Mouse (Mus musculus): ENCODE data around the gene Lrrc31. TPM values are rescaled to one million over a fixed set of nuclear protein-coding genes. Genes with fewer than 3 reads are reported as not detected.

Lrrc31 gene
- polyA plus RNA-seq, 1 experiment from 2014 or later = not detected

DNA sequence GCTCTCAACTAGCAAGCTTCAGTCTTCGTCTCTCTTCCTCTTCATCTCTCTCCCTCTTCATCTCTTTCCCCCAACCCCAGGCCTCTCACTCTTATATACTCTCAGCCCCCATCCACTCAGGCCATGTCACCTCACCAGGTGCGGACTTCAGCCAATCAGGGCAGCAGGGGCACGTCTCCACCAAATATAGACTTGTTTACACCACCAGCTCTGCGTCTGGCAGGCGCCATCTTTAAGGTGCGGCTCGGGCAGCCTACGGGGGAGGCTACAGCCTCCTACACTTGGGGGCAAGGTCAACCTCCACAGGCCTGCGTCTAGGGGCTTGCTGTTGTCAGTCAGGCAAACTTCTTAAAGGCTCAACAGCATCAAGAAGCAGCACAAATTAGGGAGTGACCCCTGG is 41.2 kb downstream of the Lrrc31 start:
- Histone ChIP-seq H3K36me3 (replicated peaks) (no peaks in the 10 kb centered on the region), H3K9me3 (no peaks in the 10 kb centered on the region), H3K4me1 (no peaks in the 10 kb centered on the region), H3K4me3 (no peak overlapping the region), H3K27ac (replicated peaks) (no peak overlapping the region), H3K27me3 (replicated peaks; ENCODE audit: low read depth, poor library complexity, severe bottlenecking) (no peaks in the 10 kb centered on the region)
- DNase-seq (ENCODE audit: low spot score) = no peak
- 85% methylated on average over 9 of the region's 9 CpGs for WGBS

DNA sequence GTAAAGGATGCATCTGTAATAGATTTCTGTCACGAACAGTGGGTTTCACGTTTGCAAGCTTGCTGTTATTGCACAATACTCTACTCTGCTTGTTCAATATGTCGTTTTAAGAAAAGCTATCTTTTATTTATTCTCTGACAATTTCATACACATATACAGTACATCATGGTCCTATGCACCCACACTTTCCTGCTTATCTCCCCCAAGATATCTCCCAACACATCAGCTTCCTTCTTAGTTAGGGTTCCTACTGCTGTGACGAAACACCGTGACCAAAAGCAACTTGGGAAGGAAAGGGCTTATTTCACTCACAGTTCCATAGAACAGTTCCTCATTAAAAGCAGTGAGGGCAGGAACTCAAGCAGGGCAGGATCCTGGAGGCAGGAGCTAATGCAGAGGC is 43.7 kb downstream of the Lrrc31 start:
- Histone ChIP-seq H3K4me1 (0 out of 2 replicates have a peak, but pooled peaks cover 3% of the 10 kb centered on the region), H3K4me3 (no peak overlapping the region), H3K27me3 (replicated peaks; ENCODE audit: low read depth, poor library complexity, severe bottlenecking) (peaks cover 11% of the 10 kb centered on the region), H3K36me3 (replicated peaks) (no peaks in the 10 kb centered on the region), H3K27ac (replicated peaks) (no peak overlapping the region), H3K9me3 (no peaks in the 10 kb centered on the region)
- WGBS = 84% methylated on average over 5 of the region's 5 CpGs
- DNase-seq (ENCODE audit: low spot score) = no peak

DNA sequence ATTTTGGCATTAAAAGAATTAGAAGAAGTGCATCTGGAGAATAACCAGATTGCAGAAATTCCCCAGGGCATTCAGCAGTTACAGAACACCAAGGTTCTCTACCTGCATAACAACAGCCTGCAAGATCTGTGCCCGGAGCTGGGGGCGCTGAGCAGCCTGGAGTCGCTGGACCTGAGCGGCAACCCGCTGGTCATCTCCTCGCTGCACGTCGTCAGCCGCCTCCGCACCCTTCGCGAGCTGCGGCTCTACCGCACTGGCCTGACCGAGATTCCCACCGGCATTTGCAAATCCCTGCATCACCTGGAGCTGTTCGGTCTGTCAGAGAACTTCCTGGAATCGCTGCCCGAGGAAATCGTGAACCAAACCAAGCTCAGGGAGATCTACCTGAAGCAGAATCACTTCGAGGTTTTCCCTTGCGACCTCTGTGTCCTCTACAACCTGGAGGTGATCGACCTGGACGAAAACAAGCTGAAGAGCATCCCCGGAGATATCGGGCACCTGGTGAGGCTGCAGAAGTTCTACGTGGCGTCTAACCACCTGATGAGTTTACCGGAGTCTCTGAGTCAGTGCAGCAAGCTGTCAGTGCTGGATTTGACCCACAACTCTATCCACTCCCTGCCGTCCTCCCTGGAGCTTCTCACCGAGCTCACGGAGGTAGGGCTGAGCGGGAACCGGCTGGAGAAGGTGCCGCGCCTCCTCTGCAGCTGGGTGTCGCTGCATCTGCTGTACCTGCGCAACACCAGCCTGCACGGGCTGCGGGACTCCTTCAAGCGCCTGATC is 49.4 kb downstream of the Lrrc31 start:
- DNase-seq (ENCODE audit: low spot score) = peak; percentile 57
- peaks cover 28% of the 10 kb centered on the region for H3K4me1 ChIP-seq
- no peak overlapping the region for H3K27ac ChIP-seq (replicated peaks)
- H3K27me3 ChIP-seq (replicated peaks; ENCODE audit: low read depth, poor library complexity, severe bottlenecking) = peaks cover 50% of the 10 kb centered on the region
- H3K4me3 ChIP-seq = peak overlapping the region; percentile 58
- H3K9me3 ChIP-seq = no peaks in the 10 kb centered on the region
- H3K36me3 ChIP-seq (replicated peaks) = no peaks in the 10 kb centered on the region
- WGBS = under 1% methylated on average over 41 of the region's 41 CpGs

DNA sequence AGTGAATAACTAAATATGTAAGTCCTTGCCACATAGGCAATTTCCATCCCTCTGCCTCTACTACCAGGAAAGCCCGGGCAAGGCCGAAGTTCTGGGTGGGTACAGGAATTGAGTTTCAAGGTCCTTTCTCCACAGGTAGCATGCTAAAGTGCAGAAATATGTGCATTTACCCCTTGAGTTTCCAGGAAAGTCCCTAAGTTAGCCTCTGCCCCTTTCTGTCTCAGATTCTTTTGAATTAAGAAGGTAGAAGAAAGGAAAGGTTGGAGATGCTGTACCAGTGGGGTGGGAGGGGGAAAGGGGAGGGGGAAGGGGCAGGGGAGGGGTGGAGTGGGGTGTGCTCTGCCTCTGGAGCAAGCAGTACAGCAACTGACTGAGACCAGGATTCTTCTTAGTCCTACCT is 51.2 kb downstream of the Lrrc31 start:
- 93% methylated on average over 2 of the region's 2 CpGs for WGBS
- Histone ChIP-seq H3K9me3 (no peaks in the 10 kb centered on the region), H3K27me3 (replicated peaks; ENCODE audit: low read depth, poor library complexity, severe bottlenecking) (peaks cover 50% of the 10 kb centered on the region), H3K4me3 (no peak overlapping the region), H3K27ac (replicated peaks) (no peak overlapping the region), H3K36me3 (replicated peaks) (no peaks in the 10 kb centered on the region), H3K4me1 (peaks cover 28% of the 10 kb centered on the region)
- no peak for DNase-seq (ENCODE audit: low spot score)

DNA sequence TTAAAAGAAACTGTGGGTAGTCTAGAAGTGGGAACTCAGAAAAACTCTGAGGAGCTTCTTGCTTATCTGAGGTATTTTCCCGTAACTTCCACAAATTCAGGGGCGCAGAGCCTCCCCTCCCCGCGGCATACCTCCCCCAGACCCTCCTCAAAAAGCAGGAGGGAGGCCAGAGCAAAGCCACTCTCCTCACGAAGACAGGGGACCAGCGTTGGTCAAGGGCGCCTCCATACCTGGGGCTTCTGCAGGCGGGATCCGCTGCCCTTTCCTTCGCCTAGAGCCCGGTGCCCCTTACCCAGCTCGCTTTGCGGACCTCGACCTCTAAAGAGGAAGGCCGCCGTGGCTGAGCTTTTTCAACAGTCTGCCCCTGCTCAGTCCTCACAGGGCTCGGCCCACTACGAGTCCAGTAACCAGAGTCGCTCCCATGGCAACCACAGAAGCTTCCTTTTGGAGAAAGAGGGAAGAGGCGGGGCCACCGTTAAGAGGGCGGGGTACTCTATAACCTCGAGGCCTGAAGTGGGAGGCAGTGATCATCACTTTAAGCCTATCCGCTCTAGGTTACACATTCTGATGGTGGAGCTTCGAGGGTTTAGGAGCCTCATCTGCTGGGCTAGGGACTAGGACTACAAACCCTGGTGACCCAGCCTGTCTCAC is 52.1 kb downstream of the Lrrc31 start, which contains the start of gene Lrrc34:
Gene Lrrc34 (minus strand): TSS at position 430 of the 651 bp plus-strand sequence.
- no peaks in the 10 kb centered on the region for H3K9me3 ChIP-seq
- peak within 1 kb of the TSS; percentile 58 for H3K4me3 ChIP-seq
- H3K4me1 ChIP-seq = peaks cover 28% of the 10 kb centered on the region
- H3K27ac ChIP-seq (replicated peaks) = peak within 1 kb of the TSS; percentile 68
- peak; percentile 85 for DNase-seq (ENCODE audit: low spot score)
- WGBS = 2% methylated on average over 25 of the region's 25 CpGs
- H3K27me3 ChIP-seq (replicated peaks; ENCODE audit: low read depth, poor library complexity, severe bottlenecking) = peaks cover 50% of the 10 kb centered on the region
- H3K36me3 ChIP-seq (replicated peaks) = no peaks in the 10 kb centered on the region

DNA sequence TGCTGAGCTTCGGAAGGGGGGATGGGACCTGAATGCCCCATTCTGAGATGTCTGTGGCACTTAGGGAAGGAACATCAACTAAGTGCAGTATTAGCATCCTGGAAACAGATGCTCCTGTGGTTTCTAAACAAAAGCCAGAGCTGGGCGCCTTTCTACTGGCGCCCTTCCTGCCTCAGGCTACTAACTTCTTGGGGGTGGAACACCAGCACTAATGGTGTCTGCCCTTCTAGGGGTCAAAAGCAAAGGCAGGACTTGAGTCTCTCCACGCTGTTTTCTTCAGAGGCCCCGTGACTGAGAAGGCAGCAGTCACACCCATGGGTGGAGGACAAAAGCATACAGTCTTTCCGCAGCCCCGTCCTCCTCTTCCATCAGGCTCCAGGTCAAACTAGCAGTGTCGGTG is 52.9 kb downstream of the Lrrc31 start:
- WGBS = 31% methylated on average over 8 of the region's 8 CpGs
- Histone ChIP-seq H3K27ac (replicated peaks) (no peak overlapping the region), H3K36me3 (replicated peaks) (no peaks in the 10 kb centered on the region), H3K4me1 (peaks cover 25% of the 10 kb centered on the region), H3K4me3 (peak overlapping the region; percentile 58; the same call in 1 of the 2 replicates), H3K27me3 (replicated peaks; ENCODE audit: low read depth, poor library complexity, severe bottlenecking) (peaks cover 48% of the 10 kb centered on the region), H3K9me3 (no peaks in the 10 kb centered on the region)
- DNase-seq (ENCODE audit: low spot score) = no peak

DNA sequence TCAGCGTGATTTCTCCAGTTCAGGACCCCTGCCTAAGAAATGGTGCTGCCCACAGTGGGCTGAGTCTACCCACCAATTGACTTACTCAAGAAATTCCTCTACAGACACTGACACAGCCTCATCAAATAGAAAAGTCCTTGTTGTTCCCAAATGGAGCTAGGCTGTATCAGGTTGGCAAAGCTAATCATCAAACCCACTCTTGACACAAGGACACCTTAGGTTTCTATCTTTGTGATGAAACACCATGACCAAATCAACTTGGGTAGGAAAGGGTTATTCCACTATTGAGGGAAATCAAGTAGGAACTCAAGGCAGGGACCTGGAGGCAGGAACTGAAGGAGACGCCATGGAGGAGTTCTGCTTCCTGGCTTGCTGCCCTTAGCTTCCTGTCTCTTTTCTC is 55.4 kb downstream of the Lrrc31 start, which contains the start of gene Lrriq4:
Gene Lrriq4 (plus strand): TSS at position 301 of the 400 bp plus-strand sequence.
- WGBS = 79% methylated on average over 2 of the region's 2 CpGs
- Histone ChIP-seq H3K36me3 (replicated peaks) (no peaks in the 10 kb centered on the region), H3K4me3 (no peak within 1 kb of the TSS), H3K4me1 (peaks cover 14% of the 10 kb centered on the region), H3K27ac (replicated peaks) (no peak within 1 kb of the TSS), H3K27me3 (replicated peaks; ENCODE audit: low read depth, poor library complexity, severe bottlenecking) (peaks cover 22% of the 10 kb centered on the region), H3K9me3 (no peaks in the 10 kb centered on the region)
- no peak for DNase-seq (ENCODE audit: low spot score)

DNA sequence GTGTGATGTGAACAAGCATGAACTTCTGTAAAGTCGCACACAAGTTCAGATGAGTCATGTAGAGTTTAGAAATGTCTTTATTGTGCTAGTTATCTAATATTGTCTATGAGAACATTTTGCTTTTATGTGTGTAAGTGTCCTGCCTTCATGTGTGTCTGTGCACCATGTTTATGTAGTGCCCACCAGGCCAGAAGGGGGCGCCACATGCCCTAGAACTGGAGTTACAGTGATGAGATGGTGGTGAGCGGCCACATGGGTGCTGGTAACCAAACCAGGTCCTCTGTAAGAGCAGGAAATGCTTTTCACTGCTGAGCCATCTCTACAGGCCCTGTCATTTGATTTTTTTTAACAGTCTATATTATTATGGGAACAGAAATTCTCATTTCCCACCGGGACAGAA is 64.0 kb downstream of the Lrrc31 start:
- H3K4me3 ChIP-seq = no peak overlapping the region
- 82% methylated on average over 4 of the region's 4 CpGs for WGBS
- no peaks in the 10 kb centered on the region for H3K4me1 ChIP-seq

DNA sequence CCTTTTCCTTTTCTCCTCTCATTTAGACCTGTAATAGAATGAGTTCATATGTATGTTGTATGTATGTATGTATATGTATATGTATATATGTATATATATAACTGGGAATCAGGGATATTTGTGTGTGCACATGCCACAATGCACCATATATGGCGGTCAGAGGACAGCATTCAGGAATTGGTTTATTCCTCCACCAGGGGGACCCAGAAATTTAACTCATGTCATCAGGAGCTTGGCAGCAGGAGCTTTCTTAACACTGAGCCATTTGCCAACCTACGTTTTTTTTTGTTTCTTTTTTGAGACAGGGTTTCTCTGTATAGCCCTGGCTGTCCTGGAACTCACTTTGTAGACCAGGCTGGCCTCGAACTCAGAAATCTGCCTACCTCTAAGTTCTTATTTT is 66.0 kb downstream of the Lrrc31 start:
- WGBS = 73% methylated on average over 3 of the region's 3 CpGs
- no peaks in the 10 kb centered on the region for H3K27me3 ChIP-seq (replicated peaks; ENCODE audit: low read depth, poor library complexity, severe bottlenecking)
- no peaks in the 10 kb centered on the region for H3K9me3 ChIP-seq
- no peaks in the 10 kb centered on the region for H3K36me3 ChIP-seq (replicated peaks)
- H3K27ac ChIP-seq (replicated peaks) = no peak overlapping the region
- no peak for DNase-seq (ENCODE audit: low spot score)
- no peak overlapping the region for H3K4me3 ChIP-seq
- no peaks in the 10 kb centered on the region for H3K4me1 ChIP-seq

More for the DNA sequence above, 64.0 kb downstream of the Lrrc31 start:
- Histone ChIP-seq H3K27ac (replicated peaks) (no peak overlapping the region), H3K9me3 (no peaks in the 10 kb centered on the region), H3K27me3 (replicated peaks; ENCODE audit: low read depth, poor library complexity, severe bottlenecking) (no peaks in the 10 kb centered on the region), H3K36me3 (replicated peaks) (no peaks in the 10 kb centered on the region)
- DNase-seq (ENCODE audit: low spot score) = no peak

Other genes starting within 250 kb of the Lrrc31 start
- gene Mecom, start 151.8 kb downstream of the Lrrc31 start, polyA plus RNA-seq (2016; fragmentation: Nextera tagmentation; extraction: Ambion mirVana) = 52.0 and 53.0 TPM in 2 replicates
- not detected in 2 replicates for gene Actrt3, start 99.9 kb downstream of the Lrrc31 start, polyA plus RNA-seq (2016; fragmentation: Nextera tagmentation; extraction: Ambion mirVana)
- 30.0 and 32.1 TPM in 2 replicates for gene Mynn, start 97.8 kb downstream of the Lrrc31 start, polyA plus RNA-seq (2016; fragmentation: Nextera tagmentation; extraction: Ambion mirVana)
- not detected in 2 replicates for gene Lrriq4, start 55.3 kb downstream of the Lrrc31 start, polyA plus RNA-seq (2016; fragmentation: Nextera tagmentation; extraction: Ambion mirVana)
- 2.4 and 3.0 TPM in 2 replicates for gene Lrrc34, start 52.0 kb downstream of the Lrrc31 start, polyA plus RNA-seq (2016; fragmentation: Nextera tagmentation; extraction: Ambion mirVana)
- not detected in 2 replicates for gene Samd7, start 46.5 kb upstream of the Lrrc31 start, polyA plus RNA-seq (2016; fragmentation: Nextera tagmentation; extraction: Ambion mirVana)
- gene Sec62, start 93.0 kb upstream of the Lrrc31 start, polyA plus RNA-seq (2016; fragmentation: Nextera tagmentation; extraction: Ambion mirVana) = 44.8 and 58.1 TPM in 2 replicates
- gene Gpr160, start 156.1 kb upstream of the Lrrc31 start, polyA plus RNA-seq (2016; fragmentation: Nextera tagmentation; extraction: Ambion mirVana) = 1.2 and 1.6 TPM in 2 replicates

Measured in embryonic facial prominence, embryonic 10.5 days (tissue).